Mouse (Mus musculus) heart, embryonic 15.5 days (tissue): ENCODE data around the gene Olfr1141. TPM values are rescaled to one million over a fixed set of nuclear protein-coding genes. Genes with fewer than 3 reads are reported as not detected.

Experiments
- ATAC-seq: fragments of 200-750 bp; cut with Nextera tagmentation; replicated peaks from 2 replicates; pipeline ENCODE4 v1.8.0; 2017; ENCODE audit warnings: low read depth, moderate TSS enrichment; ENCODE audit not compliant: insufficient number of reproducible peaks, insufficient read depth, low FRiP score
- H3K27ac ChIP-seq: fragments of 300-500 bp; sonication (generic); 2 replicates; pipeline ENCODE4 v1.5.1; 2015; ENCODE audit warnings: mild to moderate bottlenecking, inconsistent platforms
- H3K27me3 ChIP-seq: fragments of 300-500 bp; sonication (generic); 2 replicates; pipeline ENCODE4 v1.6.1; 2015; ENCODE audit warnings: inconsistent platforms
- H3K36me3 ChIP-seq: fragments of 300-500 bp; sonication (generic); 2 replicates; pipeline ENCODE4 v1.6.1; 2015; ENCODE audit warnings: mild to moderate bottlenecking, inconsistent platforms
- H3K4me1 ChIP-seq: fragments of 300-500 bp; sonication (generic); replicated peaks from 2 replicates; pipeline ENCODE4 v1.6.1; 2015; ENCODE audit warnings: inconsistent platforms
- H3K4me2 ChIP-seq: fragments of 300-500 bp; sonication (generic); 2 replicates; pipeline ENCODE4 v1.6.1; 2015; ENCODE audit warnings: inconsistent platforms, mild to moderate bottlenecking, moderate library complexity
- H3K4me3 ChIP-seq: fragments of 300-500 bp; sonication (generic); 2 replicates; pipeline ENCODE4 v1.5.1; 2015; ENCODE audit warnings: mild to moderate bottlenecking, inconsistent platforms
- H3K9ac ChIP-seq: fragments of 300-500 bp; sonication (generic); 2 replicates; pipeline ENCODE4 v1.6.1; 2015; ENCODE audit warnings: mild to moderate bottlenecking, inconsistent platforms
- H3K9me3 ChIP-seq: fragments of 300-500 bp; sonication (generic); replicated peaks from 2 replicates; pipeline ENCODE4 v1.6.1; 2016; ENCODE audit warnings: inconsistent platforms
- WGBS: fragments of 180-500 bp; shearing (Covaris S2); methylation state at CpG from one replicate; pipeline ENCODE4 v1.1.7; 2015; ENCODE audit warnings: mixed read lengths; 5-methylcytosine and 5-hydroxymethylcytosine counted together
- polyA plus RNA-seq: library from polyadenylated mRNA; unstranded; fragments of >200 nt; fragmentation: Nextera tagmentation; extraction: Ambion mirVana; gene quantifications from 2 replicates; pipeline ENCODE4 v1.2.1, GENCODE M21; 2015

The Olfr1141 gene
- polyA plus RNA-seq = not detected in 2 replicates

DNA sequence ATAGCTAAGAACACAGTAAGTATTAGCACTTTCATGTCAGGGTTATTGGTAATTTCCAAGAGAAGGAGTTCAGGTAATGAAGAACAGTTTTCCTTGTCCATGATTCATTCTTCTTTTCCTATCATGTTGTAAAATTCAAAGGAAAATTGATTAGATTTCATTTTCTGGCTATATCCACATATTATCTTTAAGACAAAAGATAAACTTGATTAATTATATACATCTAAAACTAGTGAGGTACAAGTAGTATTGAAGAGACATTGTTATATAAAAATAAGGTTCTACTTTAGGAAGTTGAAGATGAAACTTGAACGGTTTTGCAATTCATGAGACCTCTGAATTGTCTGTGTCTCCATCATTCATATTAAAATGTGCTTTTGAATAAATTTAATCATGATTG is at the start of gene Olfr1141:
TSS of gene Olfr1141 (minus strand) at position 101 of the 400 bp plus-strand sequence.
- Histone ChIP-seq H3K9me3 (no peaks in the 10 kb centered on the region), H3K36me3 (no peaks in the 10 kb centered on the region), H3K27me3 (no peaks in the 10 kb centered on the region), H3K4me3 (no peak within 1 kb of the TSS), H3K4me1 (no peaks in the 10 kb centered on the region), H3K9ac (no peak within 1 kb of the TSS), H3K4me2 (no peak within 1 kb of the TSS), H3K27ac (no peak within 1 kb of the TSS)
- WGBS = 72% methylated on average over 1 of the region's 1 CpGs
- ATAC-seq = no peak

DNA sequence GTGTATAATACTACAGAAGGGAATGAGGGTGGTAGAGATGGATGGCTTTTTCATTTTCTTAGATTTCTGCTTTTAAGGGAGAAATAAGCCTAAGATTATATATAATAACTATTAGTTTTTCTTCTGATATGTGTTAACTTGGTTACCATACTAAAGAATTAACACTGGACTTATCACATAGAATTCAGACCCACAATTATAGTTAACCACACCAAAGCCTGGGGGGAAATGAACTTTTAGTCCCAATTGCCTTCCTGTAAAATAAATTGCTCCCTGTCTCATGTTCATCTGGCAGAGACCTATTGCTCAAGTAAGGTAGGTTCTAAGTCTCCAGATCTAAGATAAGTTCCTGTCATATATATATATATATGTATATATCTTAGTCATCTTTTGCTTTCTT is 46.5 kb upstream of the Olfr1141 start, which contains the start of gene Olfr1143:
TSS of gene Olfr1143 (plus strand) at position 301 of the 400 bp plus-strand sequence.
- no peaks in the 10 kb centered on the region for H3K27me3 ChIP-seq
- H3K36me3 ChIP-seq = no peaks in the 10 kb centered on the region
- H3K4me2 ChIP-seq = no peak within 1 kb of the TSS
- no peak within 1 kb of the TSS for H3K27ac ChIP-seq
- H3K9ac ChIP-seq = no peak within 1 kb of the TSS
- no peak for ATAC-seq
- no peak within 1 kb of the TSS for H3K4me3 ChIP-seq
- H3K9me3 ChIP-seq = no peaks in the 10 kb centered on the region
- H3K4me1 ChIP-seq = no peaks in the 10 kb centered on the region

DNA sequence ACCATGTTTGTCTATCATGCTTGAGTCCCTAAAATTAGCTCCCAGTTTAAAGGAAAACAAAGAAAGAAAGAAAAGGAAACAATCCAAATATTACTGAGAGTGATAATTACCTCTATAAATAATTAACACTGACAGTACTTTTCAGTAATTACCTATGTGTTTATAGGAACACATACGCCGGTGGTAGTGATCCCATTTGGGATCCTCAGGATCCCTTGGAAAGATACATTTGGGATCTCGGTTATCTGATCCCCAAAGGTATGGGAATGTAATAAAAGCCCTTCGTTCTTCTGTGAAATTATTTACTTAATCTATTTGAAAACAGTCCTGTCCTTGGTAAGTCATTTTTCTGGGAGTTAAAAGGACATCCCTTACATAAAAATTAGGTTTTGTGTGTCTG is 25.4 kb upstream of the Olfr1141 start, which contains the start of gene Olfr152:
TSS of gene Olfr152 (plus strand) at position 301 of the 400 bp plus-strand sequence.
- no peaks in the 10 kb centered on the region for H3K36me3 ChIP-seq
- H3K4me1 ChIP-seq = no peaks in the 10 kb centered on the region
- no peak within 1 kb of the TSS for H3K4me2 ChIP-seq
- H3K9ac ChIP-seq = no peak within 1 kb of the TSS
- WGBS = 75% methylated on average over 4 of the region's 4 CpGs
- ATAC-seq = no peak
- H3K27me3 ChIP-seq = no peaks in the 10 kb centered on the region
- H3K4me3 ChIP-seq = no peak within 1 kb of the TSS
- no peaks in the 10 kb centered on the region for H3K9me3 ChIP-seq
- no peak within 1 kb of the TSS for H3K27ac ChIP-seq

DNA sequence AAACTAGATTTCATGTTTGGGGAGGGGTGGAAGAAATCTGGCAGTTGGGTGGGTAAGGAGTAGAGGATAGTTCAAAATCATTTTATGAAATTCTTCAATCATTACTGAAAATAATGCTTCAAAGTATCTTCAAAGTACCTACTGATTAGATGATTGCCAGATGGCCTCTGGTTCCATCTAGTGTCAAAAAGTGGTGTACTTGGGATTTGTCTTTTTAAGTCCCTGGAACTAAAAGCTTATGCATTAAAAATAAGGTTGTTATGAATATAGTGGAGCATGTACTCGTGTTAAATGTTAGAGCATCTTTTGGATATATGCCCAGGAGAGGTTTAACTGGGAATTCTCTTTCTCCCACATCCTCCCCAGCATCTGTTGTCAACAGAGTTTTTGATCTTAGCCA is 22.4 kb upstream of the Olfr1141 start:
- H3K9ac ChIP-seq = no peak overlapping the region
- ATAC-seq = no peak
- no peak overlapping the region for H3K27ac ChIP-seq
- H3K36me3 ChIP-seq = no peaks in the 10 kb centered on the region
- H3K4me3 ChIP-seq = no peak overlapping the region
- no peaks in the 10 kb centered on the region for H3K9me3 ChIP-seq
- no peak overlapping the region for H3K4me2 ChIP-seq
- no peaks in the 10 kb centered on the region for H3K27me3 ChIP-seq
- WGBS = 43% methylated on average over 1 of the region's 1 CpGs
- H3K4me1 ChIP-seq = no peaks in the 10 kb centered on the region

DNA sequence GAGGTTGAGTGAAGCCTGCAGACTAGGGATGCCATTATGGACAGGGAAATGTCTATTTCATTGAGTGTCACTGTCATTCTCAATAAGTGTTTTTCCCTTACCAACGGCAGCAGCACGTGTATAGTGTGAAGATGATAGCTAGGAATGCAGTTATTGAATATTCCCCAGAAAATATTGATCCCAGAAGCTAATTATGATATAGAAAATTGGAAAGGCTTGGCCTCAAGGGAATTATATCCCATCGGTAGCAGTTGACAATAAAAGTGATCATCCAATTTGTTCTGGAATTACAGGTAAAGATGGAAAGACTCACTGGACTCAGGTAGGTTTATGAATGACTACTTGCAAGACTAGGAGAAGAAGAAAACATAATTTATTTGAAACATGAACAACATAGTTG is 10.3 kb downstream of the Olfr1141 start, which contains the start of gene Olfr1140:
TSS of gene Olfr1140 (plus strand) at position 301 of the 400 bp plus-strand sequence.
- Histone ChIP-seq H3K27me3 (no peaks in the 10 kb centered on the region), H3K36me3 (no peaks in the 10 kb centered on the region), H3K4me2 (no peak within 1 kb of the TSS), H3K4me3 (no peak within 1 kb of the TSS), H3K9ac (no peak within 1 kb of the TSS), H3K27ac (no peak within 1 kb of the TSS), H3K4me1 (no peaks in the 10 kb centered on the region), H3K9me3 (no peaks in the 10 kb centered on the region)
- 70% methylated on average over 3 of the region's 3 CpGs for WGBS
- no peak for ATAC-seq

DNA sequence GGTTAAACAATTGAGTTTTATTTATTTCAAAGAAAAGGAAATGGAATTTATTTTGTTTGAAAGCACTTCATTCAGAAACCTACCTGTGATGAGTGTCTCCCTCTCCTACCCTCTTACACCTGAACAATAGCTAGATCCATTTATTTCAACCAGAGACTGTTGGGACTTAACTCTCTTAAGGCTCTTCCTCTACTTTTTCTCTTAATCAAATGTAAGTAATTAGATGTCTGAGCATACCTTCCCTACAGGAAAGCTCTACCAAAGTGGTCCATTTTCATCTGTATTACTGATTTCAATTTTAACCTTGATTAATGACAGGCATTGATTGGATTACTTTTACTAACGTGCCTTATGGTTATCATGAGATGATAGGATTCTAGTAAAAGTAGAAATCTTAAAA is 13.9 kb downstream of the Olfr1141 start, which contains the start of gene Olfr1138:
TSS of gene Olfr1138 (minus strand) at position 101 of the 400 bp plus-strand sequence.
- Histone ChIP-seq H3K9me3 (no peaks in the 10 kb centered on the region), H3K27me3 (no peaks in the 10 kb centered on the region), H3K27ac (no peak within 1 kb of the TSS), H3K4me2 (no peak within 1 kb of the TSS), H3K9ac (no peak within 1 kb of the TSS), H3K4me3 (no peak within 1 kb of the TSS), H3K36me3 (no peaks in the 10 kb centered on the region), H3K4me1 (no peaks in the 10 kb centered on the region)
- no peak for ATAC-seq
- WGBS = 69% methylated on average over 1 of the region's 1 CpGs

DNA sequence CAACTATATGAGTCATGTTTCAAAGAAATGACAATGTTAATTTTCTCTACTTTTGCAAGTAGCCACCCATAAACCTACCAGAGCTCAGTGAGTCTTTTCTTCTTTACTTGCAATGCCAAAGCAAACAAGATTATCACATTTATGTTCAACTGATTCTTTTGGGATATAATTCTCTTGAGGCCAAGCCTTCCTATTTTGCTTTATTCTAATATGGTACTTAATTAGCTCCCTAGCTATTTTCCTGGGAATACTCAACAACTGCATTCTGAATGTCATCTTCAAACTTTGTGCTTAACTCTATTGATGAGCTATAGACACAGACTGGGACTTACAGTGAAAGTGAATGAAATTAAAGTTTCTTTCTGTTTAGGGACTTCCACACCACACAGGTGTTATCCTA is 40.7 kb downstream of the Olfr1141 start, which contains the start of gene Olfr1137:
TSS of gene Olfr1137 (minus strand) at position 101 of the 400 bp plus-strand sequence.
- H3K4me3 ChIP-seq = no peak within 1 kb of the TSS
- no peaks in the 10 kb centered on the region for H3K9me3 ChIP-seq
- H3K9ac ChIP-seq = no peak within 1 kb of the TSS
- ATAC-seq = no peak
- H3K27me3 ChIP-seq = no peaks in the 10 kb centered on the region
- no peak within 1 kb of the TSS for H3K4me2 ChIP-seq
- H3K4me1 ChIP-seq = no peaks in the 10 kb centered on the region
- no peak within 1 kb of the TSS for H3K27ac ChIP-seq
- H3K36me3 ChIP-seq = no peaks in the 10 kb centered on the region

Other genes with a start within 250 kb of the Olfr1141 start
- gene Pramel6, start 247.4 kb downstream of the Olfr1141 start, polyA plus RNA-seq = not detected in 2 replicates
- gene Olfr153, start 222.2 kb downstream of the Olfr1141 start, polyA plus RNA-seq = not detected in 2 replicates
- not detected in 2 replicates for gene Olfr1128, start 208.4 kb downstream of the Olfr1141 start, polyA plus RNA-seq
- gene Olfr1129, start 180.1 kb downstream of the Olfr1141 start, polyA plus RNA-seq = not detected in 2 replicates
- gene Olfr1130, start 147.8 kb downstream of the Olfr1141 start, polyA plus RNA-seq = not detected in 2 replicates
- not detected in 2 replicates for gene Olfr1131, start 126.9 kb downstream of the Olfr1141 start, polyA plus RNA-seq
- gene Olfr1132, start 116.5 kb downstream of the Olfr1141 start, polyA plus RNA-seq = not detected in 2 replicates
- not detected in 2 replicates for gene Olfr1133, start 106.6 kb downstream of the Olfr1141 start, polyA plus RNA-seq
- not detected in 2 replicates for gene Olfr1134, start 95.5 kb downstream of the Olfr1141 start, polyA plus RNA-seq
- gene Olfr1135, start 80.3 kb downstream of the Olfr1141 start, polyA plus RNA-seq = not detected in 2 replicates
- not detected in 2 replicates for gene Olfr1136, start 60.0 kb downstream of the Olfr1141 start, polyA plus RNA-seq
- gene Olfr1137, start 40.8 kb downstream of the Olfr1141 start, polyA plus RNA-seq = not detected in 2 replicates
- not detected in 2 replicates for gene Olfr1138, start 14.0 kb downstream of the Olfr1141 start, polyA plus RNA-seq
- gene Olfr1140, start 10.2 kb downstream of the Olfr1141 start, polyA plus RNA-seq = not detected in 2 replicates
- not detected in 2 replicates for gene Olfr152, start 25.5 kb upstream of the Olfr1141 start, polyA plus RNA-seq
- not detected in 2 replicates for gene Olfr1143, start 46.6 kb upstream of the Olfr1141 start, polyA plus RNA-seq
- gene Olfr1145, start 55.8 kb upstream of the Olfr1141 start, polyA plus RNA-seq = not detected in 2 replicates
- gene Olfr1148, start 76.5 kb upstream of the Olfr1141 start, polyA plus RNA-seq = not detected in 2 replicates
- not detected in 2 replicates for gene Olfr1150-ps1, start 90.0 kb upstream of the Olfr1141 start, polyA plus RNA-seq
- not detected in 2 replicates for gene Olfr1151, start 101.9 kb upstream of the Olfr1141 start, polyA plus RNA-seq
- gene Olfr1152, start 112.5 kb upstream of the Olfr1141 start, polyA plus RNA-seq = not detected in 2 replicates
- gene Olfr1153, start 141.0 kb upstream of the Olfr1141 start, polyA plus RNA-seq = not detected in 2 replicates
- gene Olfr1154, start 151.2 kb upstream of the Olfr1141 start, polyA plus RNA-seq = not detected in 2 replicates
- gene Olfr1155, start 191.1 kb upstream of the Olfr1141 start, polyA plus RNA-seq = not detected in 2 replicates
- gene Olfr1156, start 199.1 kb upstream of the Olfr1141 start, polyA plus RNA-seq = not detected in 2 replicates
- gene Olfr1157, start 214.3 kb upstream of the Olfr1141 start, polyA plus RNA-seq = not detected in 2 replicates
- gene Olfr74, start 220.7 kb upstream of the Olfr1141 start, polyA plus RNA-seq = not detected in 2 replicates
- not detected in 2 replicates for gene Olfr1158, start 236.1 kb upstream of the Olfr1141 start, polyA plus RNA-seq